Mouse (Mus musculus) CH12.LX (cell line): ENCODE measurements at regions not wholly inside any gene's neighbourhood (a gene's known extent, or its start where the extent isn't known, plus 50 kb on each side); places are given as distances from the start of the nearest gene placed in this dataset.

Experiments used
- DNase-seq: peaks from one replicate; pipeline ENCODE4 v3.0.0-alpha.2; 2013; ENCODE audit errors: extremely low read depth
- H3K27ac ChIP-seq: 2 replicates; pipeline ENCODE4 v1.5.1; 2012; ENCODE audit warnings: low read depth, mild to moderate bottlenecking, control low read depth, moderate library complexity; ENCODE audit not compliant: insufficient read depth
- H3K27me3 ChIP-seq: replicated peaks from 2 replicates; pipeline ENCODE3; 2012; ENCODE audit warnings: inconsistent platforms
- H3K36me3 ChIP-seq, 2 experiments: replicated peaks in 1 of 2; 2 replicates each; pipeline versions ENCODE3 to v1.6.1; 2012; ENCODE audit warnings: inconsistent platforms in 1 of 2, low read length in 1 of 2, mild to moderate bottlenecking in 1 of 2, mixed read lengths in 1 of 2, moderate library complexity in 1 of 2; ENCODE audit not compliant: control insufficient read depth in 1 of 2, insufficient read depth in 1 of 2
- H3K4me1 ChIP-seq, 2 experiments: 2 replicates each; pipeline ENCODE4 v1.6.1; 2012; ENCODE audit warnings: inconsistent platforms in 1 of 2, moderate library complexity in 1 of 2; ENCODE audit not compliant: insufficient read depth in 2 of 2, control insufficient read depth in 1 of 2
- H3K4me2 ChIP-seq: 2 replicates; pipeline ENCODE4 v1.6.1; 2012; ENCODE audit warnings: low read depth, mild to moderate bottlenecking, control low read depth; ENCODE audit not compliant: poor library complexity, insufficient read depth, severe bottlenecking
- H3K4me3 ChIP-seq, 3 experiments: fragments of 150-350 bp in 1 of 3; sonication (generic) in 1 of 3; replicated peaks in 1 of 3; 2 replicates each; pipeline versions ENCODE3 to v1.5.1; 2011 to 2012; ENCODE audit warnings: low read depth in 2 of 3, low read length in 2 of 3, mild to moderate bottlenecking in 2 of 3, moderate library complexity in 2 of 3, control low read depth in 1 of 3, improper control_type of control experiment in 1 of 3, inconsistent platforms in 1 of 3, mixed read lengths in 1 of 3; ENCODE audit not compliant: poor library complexity in 1 of 3
- H3K79me2 ChIP-seq: replicated peaks from 2 replicates; pipeline ENCODE4 v1.6.1; 2012; ENCODE audit warnings: mild to moderate bottlenecking, moderate library complexity; ENCODE audit not compliant: control insufficient read depth, poor library complexity, insufficient read depth, severe bottlenecking; ENCODE audit errors: extremely low read depth
- H3K9ac ChIP-seq: 2 replicates; pipeline ENCODE4 v1.6.1; 2012; ENCODE audit warnings: low read depth, mild to moderate bottlenecking, control low read depth, moderate library complexity; ENCODE audit not compliant: insufficient read depth
- H3K9me3 ChIP-seq: replicated peaks from 2 replicates; pipeline ENCODE3; 2012; ENCODE audit warnings: low read length, inconsistent platforms, mixed read lengths
- GABPA ChIP-seq: IDR thresholded peaks from 2 replicates; pipeline ENCODE4 v1.6.1; 2012; ENCODE audit warnings: low read depth, low read length, improper control_type of control experiment, inconsistent platforms; ENCODE audit not compliant: insufficient replicate concordance
- MAX ChIP-seq: IDR thresholded peaks from 2 replicates; pipeline ENCODE4 v1.6.1; 2011; ENCODE audit warnings: low read length, improper control_type of control experiment
- MXI1 ChIP-seq: IDR thresholded peaks from 2 replicates; pipeline ENCODE4 v1.6.1; 2011; ENCODE audit warnings: mild to moderate bottlenecking, low read depth, low read length, improper control_type of control experiment
- USF1 ChIP-seq: IDR thresholded peaks from 2 replicates; pipeline ENCODE4 v1.6.1; 2014; ENCODE audit warnings: low read depth, mild to moderate bottlenecking, inconsistent platforms, low read length, improper control_type of control experiment
- dilution Hi-C: fragments of 300-500 bp; cut with MboI; formaldehyde crosslinking; loops from 2 replicates; pipeline ENCODE4 v1.14.3; 2020; ENCODE audit warnings: low sequenced_read_pairs; ENCODE audit not compliant: extremely low pct_unique_long_range_greater_than_20kb, extremely low pct_ligation_motif_present
- in situ Hi-C: fragments of 300-500 bp; cut with MboI; formaldehyde crosslinking; loops from 3 replicates; pipeline ENCODE4 v1.14.3; 2019; ENCODE audit warnings: low sequenced_read_pairs, low pct_ligation_motif_present, low pct_unique_long_range_greater_than_20kb, mixed read lengths

- TF ChIP-seq GABPA (no peak), USF1 (no peak)
- no peak overlapping the region for H3K4me3 ChIP-seq
- no peak for DNase-seq
- H3K27ac ChIP-seq = no peak overlapping the region
- H3K9ac ChIP-seq = no peak overlapping the region
- dilution Hi-C loops (no loop called here), in situ Hi-C loops (no loop called here)
- H3K9me3 ChIP-seq = no peaks in the 10 kb centered on the region
- no peak overlapping the region for H3K4me2 ChIP-seq
- H3K79me2 ChIP-seq = no peaks in the 10 kb centered on the region
- no peaks in the 10 kb centered on the region for H3K4me1 ChIP-seq
- H3K27me3 ChIP-seq = no peaks in the 10 kb centered on the region
- no peaks in the 10 kb centered on the region for H3K36me3 ChIP-seq
Observed at GRCm38 (mm10) chr4:4875257-4875656, 82.1 kb upstream of the Impad1 start.

- in situ Hi-C loops (no loop called here), dilution Hi-C loops (no loop called here)
- H3K27me3 ChIP-seq = no peaks in the 10 kb centered on the region
- no peak overlapping the region for H3K27ac ChIP-seq
- no peak overlapping the region for H3K4me2 ChIP-seq
- H3K9me3 ChIP-seq = no peaks in the 10 kb centered on the region
- H3K79me2 ChIP-seq = no peaks in the 10 kb centered on the region
- no peaks in the 10 kb centered on the region for H3K36me3 ChIP-seq
- no peak overlapping the region for H3K9ac ChIP-seq
- no peak for DNase-seq
- peaks cover 0 to 5% of the 10 kb centered on the region in 2 experiments; a peak in 2 of 4 replicates for H3K4me1 ChIP-seq
- no peak overlapping the region for H3K4me3 ChIP-seq
- no peak for TF ChIP-seq MXI1
- no peak for TF ChIP-seq MAX
Observed at GRCm38 (mm10) chr4:4858345-4858744, 65.2 kb upstream of the Impad1 start.
